Mouse (Mus musculus) megakaryocyte, embryonic 14.5 days (primary cell): ENCODE results near the gene Nup153. TPM values are rescaled to one million over a fixed set of nuclear protein-coding genes. Genes with fewer than 3 reads are reported as not detected.

Experiments
- H3K27me3 ChIP-seq: replicated peaks from 2 replicates; pipeline ENCODE3; 2012; ENCODE audit warnings: inconsistent platforms
- H3K36me3 ChIP-seq: replicated peaks from 2 replicates; pipeline ENCODE3; 2012; ENCODE audit warnings: low read length, inconsistent platforms, mixed read lengths
- H3K4me1 ChIP-seq: 2 replicates; pipeline ENCODE4 v1.6.1; 2012; ENCODE audit warnings: inconsistent platforms
- H3K4me3 ChIP-seq: replicated peaks from 2 replicates; pipeline ENCODE3; 2012; ENCODE audit warnings: moderate library complexity, mild to moderate bottlenecking, inconsistent platforms
- H3K9me3 ChIP-seq: 2 replicates; pipeline ENCODE4 v1.6.1; 2012; ENCODE audit warnings: inconsistent platforms
- FLI1 ChIP-seq: IDR thresholded peaks from 2 replicates; pipeline ENCODE4 v1.6.1; 2012; ENCODE audit warnings: low read length, inconsistent platforms, mixed read lengths
- GATA1 ChIP-seq: IDR thresholded peaks from 3 replicates; pipeline ENCODE4 v1.6.1; 2012; ENCODE audit warnings: mixed read lengths, low read length, inconsistent platforms, borderline replicate concordance
- polyA plus RNA-seq: library from polyadenylated mRNA; stranded (reverse); fragments of >175 nt; gene quantifications from 2 replicates; pipeline ENCODE4 v1.2.3, GENCODE M21; 2012; ENCODE audit warnings: low replicate concordance; ENCODE audit not compliant: insufficient read depth

Gene Nup153
- polyA plus RNA-seq, 1 experiment: 2.4 TPM

DNA sequence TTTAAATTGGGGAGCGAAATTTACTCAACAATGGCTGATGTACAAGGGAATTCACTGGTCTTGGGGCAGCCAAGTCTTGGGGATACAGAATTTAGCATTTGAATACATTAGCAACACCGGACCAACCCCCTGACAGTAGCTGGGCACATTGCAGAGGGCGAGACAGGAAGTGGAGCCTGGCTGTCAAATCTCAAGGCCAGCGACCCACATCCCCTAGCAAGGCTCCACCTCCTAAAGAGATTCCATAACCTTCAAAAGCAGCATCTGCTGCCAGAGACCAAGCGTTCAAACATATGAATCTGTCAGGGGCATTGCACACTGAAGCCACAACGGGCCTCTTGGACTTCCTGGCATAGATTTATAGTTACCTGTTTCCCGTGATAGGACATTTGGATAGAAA lies 75.9 kb downstream of the Nup153 start:
- no peaks in the 10 kb centered on the region for H3K4me1 ChIP-seq
- no peaks in the 10 kb centered on the region for H3K36me3 ChIP-seq
- no peak for TF ChIP-seq FLI1
- TF ChIP-seq GATA1: no peak

DNA sequence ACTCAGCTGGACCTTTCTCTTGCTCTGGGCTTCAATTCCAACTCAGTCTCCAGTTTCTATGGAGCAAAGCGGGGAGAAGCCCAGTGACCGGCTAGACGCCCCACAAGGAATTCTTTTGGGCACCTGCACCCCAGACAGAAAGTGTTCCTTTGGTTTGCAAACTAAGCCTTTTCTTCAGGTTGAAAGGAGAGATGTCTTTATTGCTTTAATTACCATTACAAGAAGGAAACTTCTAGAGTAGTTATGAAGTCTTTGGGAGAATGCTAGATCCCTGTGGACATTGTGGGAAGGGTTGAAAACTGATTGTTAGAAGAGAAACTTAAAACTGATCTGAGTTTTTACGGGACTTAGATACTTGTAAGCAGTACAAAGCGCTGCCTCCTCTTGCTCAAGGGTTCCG lies 82.3 kb downstream of the Nup153 start:
- H3K9me3 ChIP-seq: peaks cover 9% of the 10 kb centered on the region
- no peak overlapping the region for H3K4me3 ChIP-seq
- H3K4me1 ChIP-seq: no peaks in the 10 kb centered on the region
- H3K27me3 ChIP-seq: no peaks in the 10 kb centered on the region
- TF ChIP-seq FLI1: no peak
- no peak for TF ChIP-seq GATA1
- no peaks in the 10 kb centered on the region for H3K36me3 ChIP-seq

More for the DNA sequence above, 75.9 kb downstream of the Nup153 start:
- H3K9me3 ChIP-seq: peaks cover 15% of the 10 kb centered on the region
- peaks cover 2% of the 10 kb centered on the region for H3K27me3 ChIP-seq
- no peak overlapping the region for H3K4me3 ChIP-seq

DNA sequence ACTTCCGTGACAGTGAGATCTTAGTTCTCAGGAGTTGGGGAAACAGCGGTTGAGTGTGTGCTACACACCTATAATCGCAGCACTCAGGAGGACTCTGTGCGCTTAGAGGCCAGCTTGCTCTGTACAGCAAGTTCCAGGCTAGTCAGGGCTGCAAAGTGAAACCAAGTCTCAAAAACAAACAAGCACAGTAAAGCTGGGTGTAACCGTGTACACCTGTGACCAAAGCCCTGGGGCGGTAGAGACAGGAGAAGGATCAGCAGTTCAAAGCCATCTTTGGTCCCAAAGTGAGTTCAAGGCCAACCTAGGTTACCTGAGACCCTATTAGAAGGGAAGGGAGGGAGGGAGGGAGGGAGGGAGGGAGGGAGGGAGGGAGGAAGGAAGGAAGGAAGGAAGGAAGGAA lies 83.6 kb downstream of the Nup153 start:
- H3K27me3 ChIP-seq: no peaks in the 10 kb centered on the region

DNA sequence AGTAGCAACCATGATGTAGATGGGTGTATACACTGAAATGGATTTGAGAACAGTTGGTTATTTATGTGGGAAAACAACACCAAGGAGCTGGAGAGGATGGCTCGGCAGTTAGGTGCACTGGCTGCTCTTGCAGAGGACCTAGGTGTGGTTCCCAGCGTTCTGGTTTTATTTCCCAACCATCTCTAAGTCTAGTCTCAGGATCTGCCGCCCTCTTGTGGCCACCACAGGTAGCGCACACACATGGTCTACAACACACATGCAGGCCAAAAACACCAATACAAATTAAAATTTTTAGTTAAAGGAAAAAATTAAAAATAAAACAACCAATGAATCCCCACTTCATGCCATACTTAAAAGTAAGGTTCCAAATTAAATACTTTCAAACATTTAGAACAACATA lies 85.4 kb downstream of the Nup153 start:
- peaks cover 2% of the 10 kb centered on the region for H3K36me3 ChIP-seq
- H3K4me3 ChIP-seq: no peak overlapping the region
- no peaks in the 10 kb centered on the region for H3K27me3 ChIP-seq
- H3K9me3 ChIP-seq: peaks cover 18% of the 10 kb centered on the region; the same call in 1 of the 2 replicates
- peaks cover 7% of the 10 kb centered on the region for H3K4me1 ChIP-seq
- no peak for TF ChIP-seq GATA1
- TF ChIP-seq FLI1: no peak

More for the DNA sequence above, 83.6 kb downstream of the Nup153 start:
- TF ChIP-seq FLI1 (no peak), GATA1 (no peak)
- peaks cover 13% of the 10 kb centered on the region; the same call in 1 of the 2 replicates for H3K9me3 ChIP-seq
- H3K4me1 ChIP-seq: peaks cover 3% of the 10 kb centered on the region; the same call in 1 of the 2 replicates
- no peaks in the 10 kb centered on the region for H3K36me3 ChIP-seq
- H3K4me3 ChIP-seq: no peak overlapping the region

DNA sequence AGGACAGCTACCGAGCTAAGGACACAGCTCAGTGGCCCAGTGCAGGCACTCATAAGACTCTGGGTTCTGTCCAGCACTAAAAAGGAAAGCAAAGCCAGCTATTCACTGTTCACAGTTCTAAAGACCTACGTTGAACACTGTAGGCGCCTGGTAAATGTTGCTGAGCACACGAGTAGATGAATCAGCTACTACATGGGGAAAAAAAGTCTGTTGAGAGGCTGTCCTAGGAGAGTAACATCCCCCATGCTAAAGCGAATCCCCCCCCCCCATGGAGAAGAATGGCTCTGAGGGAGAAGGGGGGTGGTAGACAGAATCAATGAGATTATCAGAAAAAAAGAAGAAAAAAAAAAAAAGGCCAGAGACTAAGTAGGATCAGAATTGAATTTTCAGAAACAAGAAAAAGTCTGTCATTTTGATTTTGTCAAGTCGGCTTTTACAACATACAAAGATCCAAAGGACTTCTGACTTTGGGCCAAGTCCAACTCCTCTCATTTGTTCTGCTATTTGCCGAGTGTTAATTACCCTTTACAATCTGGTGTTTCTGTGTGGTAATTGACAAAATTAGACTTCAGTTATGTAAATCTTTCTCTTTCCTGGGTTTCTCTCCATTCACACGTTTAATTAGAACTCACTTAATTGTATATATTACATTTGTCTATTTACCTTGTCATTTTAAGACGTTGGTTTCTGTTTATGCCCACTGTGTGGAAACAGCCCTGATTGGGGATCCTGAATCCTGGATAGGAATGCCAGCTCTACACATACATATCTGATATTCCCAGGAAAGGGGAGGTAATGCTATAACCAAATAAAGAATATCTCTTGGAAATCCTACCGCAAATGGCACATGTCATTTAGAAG lies 86.9 kb downstream of the Nup153 start:
- Histone ChIP-seq H3K4me1 (peaks cover 7% of the 10 kb centered on the region), H3K4me3 (no peak overlapping the region), H3K36me3 (peaks cover 6% of the 10 kb centered on the region), H3K27me3 (no peaks in the 10 kb centered on the region), H3K9me3 (peaks cover 28% of the 10 kb centered on the region)
- no peak for TF ChIP-seq GATA1
- no peak for TF ChIP-seq FLI1

DNA sequence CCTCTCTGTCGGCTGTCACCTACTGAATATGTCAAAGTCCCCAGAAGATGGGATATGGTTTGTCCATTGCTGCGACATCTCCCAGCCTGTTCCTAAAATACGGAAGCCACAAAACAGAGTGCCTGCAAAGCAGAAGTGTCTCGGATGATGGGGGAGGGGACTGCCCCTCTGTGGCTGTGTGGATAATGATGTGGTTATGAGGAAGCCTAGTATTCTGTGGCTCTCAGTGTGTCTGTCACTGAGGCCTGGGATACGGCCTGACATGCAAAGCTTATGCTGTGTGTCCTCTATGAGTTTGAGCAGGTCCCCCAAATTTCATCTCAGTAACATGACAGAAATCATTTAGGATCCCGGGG lies 93.6 kb downstream of the Nup153 start:
- H3K9me3 ChIP-seq: peaks cover 18% of the 10 kb centered on the region
- H3K4me3 ChIP-seq: peak overlapping the region; percentile 42

DNA sequence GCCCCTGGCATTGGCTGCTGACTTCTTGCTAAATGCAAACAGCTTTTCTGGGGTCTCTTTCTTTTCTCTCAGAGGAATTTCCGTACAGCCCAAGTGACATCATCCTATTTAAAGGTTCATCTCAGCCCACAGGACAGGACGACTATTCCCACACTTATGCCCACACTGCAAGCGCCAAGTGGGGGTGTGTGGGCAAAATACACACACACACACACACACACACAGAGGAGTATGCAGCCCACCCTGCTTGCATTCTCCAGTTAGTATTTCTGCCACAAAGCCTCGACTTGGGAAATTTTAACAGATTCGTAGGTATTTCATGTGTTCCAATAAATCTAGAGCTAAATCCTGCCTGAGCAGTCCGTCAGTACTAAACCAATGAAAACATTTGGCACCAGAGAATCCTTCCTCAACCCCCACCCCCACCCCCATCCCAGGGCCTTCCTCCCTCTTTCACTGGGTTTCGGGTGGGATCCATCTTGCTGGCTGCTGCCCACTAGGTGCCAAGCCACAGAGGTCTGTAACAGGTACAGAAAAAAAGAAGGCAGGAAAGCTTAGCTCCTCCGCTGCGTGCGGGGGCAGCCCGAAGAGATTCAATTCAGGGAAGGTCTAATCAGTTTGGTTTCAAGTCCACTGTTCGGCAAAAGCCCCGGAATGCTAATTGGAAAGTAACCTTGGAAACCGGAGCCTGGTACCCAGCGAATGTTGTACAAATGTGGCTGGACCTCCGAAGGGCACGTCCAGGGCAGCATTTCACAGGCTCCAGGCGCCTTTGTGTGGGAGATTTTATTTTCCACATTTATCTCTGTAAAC lies 94.2 kb downstream of the Nup153 start:
- peaks cover 8% of the 10 kb centered on the region for H3K4me1 ChIP-seq
- TF ChIP-seq GATA1: no peak
- no peak for TF ChIP-seq FLI1
- peaks cover 6% of the 10 kb centered on the region for H3K36me3 ChIP-seq
- peaks cover 18% of the 10 kb centered on the region for H3K9me3 ChIP-seq
- H3K27me3 ChIP-seq: peaks cover 3% of the 10 kb centered on the region
- H3K4me3 ChIP-seq: no peak overlapping the region

More for the DNA sequence above, 93.6 kb downstream of the Nup153 start:
- Histone ChIP-seq H3K4me1 (peaks cover 13% of the 10 kb centered on the region), H3K27me3 (peaks cover 3% of the 10 kb centered on the region), H3K36me3 (peaks cover 6% of the 10 kb centered on the region)
- no peak for TF ChIP-seq GATA1
- TF ChIP-seq FLI1: no peak

DNA sequence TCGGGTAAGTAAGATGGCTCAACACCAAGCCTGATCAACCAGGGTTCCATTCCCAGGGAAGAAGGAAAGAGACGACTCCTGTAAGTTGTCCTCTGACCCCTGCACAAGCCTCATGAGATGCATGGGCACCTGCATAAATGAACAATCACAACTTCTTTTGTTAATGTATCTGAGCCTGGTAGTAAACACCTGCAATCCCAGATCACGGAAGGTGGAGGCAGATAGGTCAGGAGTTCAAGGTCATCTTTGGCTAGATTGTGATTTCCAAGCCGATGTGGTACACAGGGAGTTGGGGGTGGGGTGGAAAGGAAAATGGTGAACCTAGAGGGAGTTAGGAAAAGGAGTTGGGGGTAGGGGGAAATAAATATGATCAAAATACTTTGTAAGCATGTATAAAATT lies 94.9 kb downstream of the Nup153 start:
- peaks cover 8% of the 10 kb centered on the region for H3K4me1 ChIP-seq
- peaks cover 6% of the 10 kb centered on the region for H3K36me3 ChIP-seq
- peaks cover 3% of the 10 kb centered on the region for H3K27me3 ChIP-seq
- TF ChIP-seq GATA1 (no peak), FLI1 (no peak)
- H3K4me3 ChIP-seq: no peak overlapping the region
- H3K9me3 ChIP-seq: peaks cover 17% of the 10 kb centered on the region

Other genes starting within 250 kb of the Nup153 start
- gene Cap2, start 226.1 kb downstream of the Nup153 start, polyA plus RNA-seq: 1.5 TPM in 1 of 2 replicates, not detected in the other
- gene Fam8a1, start 58.4 kb downstream of the Nup153 start, polyA plus RNA-seq: 3.5 and 5.8 TPM in 2 replicates
- 0.78 and 4.7 TPM in 2 replicates for gene Kif13a, start 201.9 kb upstream of the Nup153 start, polyA plus RNA-seq